Mouse (Mus musculus): ENCODE measurements around the gene Tekt2. TPM values are rescaled to one million over a fixed set of nuclear protein-coding genes. Genes with fewer than 3 reads are reported as not detected.

Tekt2 gene
- total RNA-seq (2021), result under 1 TPM; 0.31 to 0.88 TPM
- long read RNA-seq, experiment 1, result 0 reads
- long read RNA-seq, experiment 2, result 0 reads

DNA sequence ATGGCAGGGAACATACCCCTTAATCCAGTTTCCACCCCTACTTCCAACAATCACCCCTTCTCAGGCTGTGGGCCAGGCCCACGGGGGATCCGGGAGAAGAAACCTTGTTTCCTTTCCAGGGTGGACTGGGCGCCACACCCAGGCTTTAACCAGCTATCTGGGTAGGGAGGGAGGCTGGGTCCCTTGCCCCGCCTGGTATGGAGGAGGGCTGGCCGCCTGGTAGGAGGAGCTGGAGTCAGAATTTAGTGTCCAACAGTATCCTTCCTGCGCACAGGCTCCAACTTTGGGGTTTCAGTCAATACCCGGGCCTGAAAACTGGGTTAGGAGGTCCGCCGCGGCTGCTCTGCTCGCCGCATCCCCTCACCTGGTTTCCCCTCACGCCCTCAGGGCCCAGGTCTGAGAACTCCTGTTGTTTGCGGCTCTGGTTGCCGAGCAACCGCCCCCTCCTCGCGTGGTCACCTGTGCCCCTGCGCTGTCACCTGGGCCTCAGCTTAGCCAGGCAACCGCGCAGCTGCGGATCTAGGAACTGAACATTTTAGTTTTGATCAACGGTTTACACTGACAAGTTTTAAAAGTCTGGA is at the start of gene Tekt2:
TSS of gene Tekt2 (minus strand) at position 408 of the 581 bp plus-strand sequence.
- DNase-seq, result peak; percentile 42

DNA sequence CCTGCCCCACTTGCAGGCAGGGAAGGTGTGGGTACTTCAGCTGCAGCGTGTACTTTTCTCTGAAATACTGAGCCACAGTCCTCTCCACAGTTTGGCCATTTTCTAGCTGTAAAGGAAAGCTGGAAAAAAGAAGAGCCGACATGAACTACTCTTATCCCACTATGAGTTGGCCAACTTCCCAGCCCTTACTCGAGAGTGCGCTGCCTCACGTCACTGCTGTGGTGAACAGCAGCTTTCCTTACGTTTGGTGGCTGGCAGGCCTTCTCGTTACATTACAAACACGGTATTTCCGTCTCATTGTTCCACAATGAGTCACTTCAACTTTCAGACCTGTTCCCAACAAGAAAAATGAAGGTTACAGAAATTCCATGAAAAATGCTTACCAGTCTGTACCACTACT is 46.0 kb upstream of the Tekt2 start:
- no peak for DNase-seq

DNA sequence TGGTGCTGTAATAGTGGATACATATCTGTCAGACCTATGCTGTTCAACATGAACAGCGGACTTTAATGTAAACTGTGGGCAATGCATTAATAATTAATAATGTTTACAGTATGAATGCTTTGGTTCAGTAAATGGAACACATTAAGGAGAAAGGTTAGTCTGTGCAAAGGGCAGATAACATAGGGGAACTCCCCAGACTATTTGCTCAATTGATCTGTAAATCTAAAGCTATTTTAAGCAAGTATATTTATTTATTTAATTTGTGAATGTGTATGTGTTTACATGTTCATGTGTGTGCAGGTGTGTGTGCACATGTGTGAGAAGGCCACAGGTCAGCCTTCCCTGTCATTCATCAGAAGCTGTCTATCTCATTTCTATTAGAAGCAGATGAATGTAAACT is 34.6 kb upstream of the Tekt2 start:
- no peak for DNase-seq

DNA sequence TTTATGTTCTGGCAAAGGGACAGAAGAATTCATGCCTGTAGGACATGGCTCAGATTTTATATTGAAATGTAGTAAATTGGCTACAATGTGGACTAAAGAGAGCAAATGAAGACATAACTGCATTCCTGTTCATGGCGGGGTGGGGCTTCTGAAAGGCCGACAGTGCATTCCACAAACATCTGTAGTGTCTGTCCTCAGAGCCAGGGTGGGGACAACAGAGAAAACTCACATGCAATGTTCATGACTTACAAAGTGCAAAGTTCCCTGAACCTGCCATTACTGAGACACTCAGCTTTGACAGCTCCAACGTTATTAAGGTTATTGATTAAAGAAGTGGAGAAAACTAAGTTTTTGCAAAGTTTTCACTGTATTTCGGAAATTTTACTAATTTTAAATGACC is 18.0 kb upstream of the Tekt2 start:
- no peak for DNase-seq

DNA sequence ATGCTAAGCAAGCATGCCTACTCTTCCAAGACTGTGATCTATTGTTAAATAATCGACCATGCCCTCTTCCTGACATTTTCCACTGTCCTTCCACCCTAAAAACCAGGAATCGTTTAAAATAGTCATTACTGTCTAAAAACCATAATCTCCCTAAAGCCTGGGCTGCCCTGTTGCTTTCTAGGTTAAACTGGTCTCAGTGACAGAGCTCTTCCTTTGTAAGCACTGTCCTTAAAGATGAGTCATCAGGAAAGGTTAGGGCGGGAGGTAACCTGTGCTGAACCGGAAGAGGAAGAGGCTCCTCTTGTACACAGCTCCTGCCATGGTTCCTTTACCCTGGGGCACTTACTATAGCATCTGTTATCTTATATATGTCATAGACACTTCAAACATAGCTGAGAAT is 14.0 kb upstream of the Tekt2 start:
- no peak for DNase-seq

DNA sequence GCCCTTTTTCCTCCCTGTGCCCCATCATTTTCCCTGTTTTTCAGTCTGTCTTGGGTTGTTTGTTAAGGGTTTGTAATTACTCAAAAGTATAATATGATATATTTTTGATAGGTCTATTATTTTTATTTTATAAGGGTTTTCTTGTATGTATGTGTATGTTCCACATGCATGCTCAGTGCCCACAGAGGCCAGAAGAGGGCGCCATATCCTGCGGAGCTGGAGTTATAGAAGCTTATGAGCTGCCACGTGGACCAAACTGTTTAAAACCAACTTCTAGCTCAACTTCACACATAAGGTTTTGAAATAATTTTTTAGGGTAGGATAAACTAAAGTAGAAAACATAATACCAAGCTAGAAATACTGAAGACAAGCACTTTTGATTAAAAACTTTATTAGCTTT is 6.9 kb upstream of the Tekt2 start:
- no peak for DNase-seq

DNA sequence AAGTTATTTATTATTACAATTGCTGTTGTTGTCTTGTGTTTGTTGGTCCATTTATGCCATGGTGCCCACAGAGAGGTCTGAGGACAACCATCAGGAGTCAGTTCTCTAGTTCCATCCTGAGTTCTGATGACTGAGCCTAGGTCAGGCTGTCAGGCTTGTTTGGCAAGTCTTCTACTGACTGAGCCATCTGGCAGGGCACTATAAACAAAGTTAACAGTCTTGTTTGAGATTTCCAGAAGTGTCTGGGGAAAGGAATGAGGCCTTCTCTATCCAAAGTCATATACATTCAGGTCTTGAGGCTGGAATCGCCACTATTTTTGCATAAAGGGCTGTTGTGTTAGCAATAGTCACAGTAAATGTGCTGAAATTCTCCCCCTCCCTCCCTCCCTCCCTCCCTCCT is 6.3 kb upstream of the Tekt2 start:
- no peak for DNase-seq

DNA sequence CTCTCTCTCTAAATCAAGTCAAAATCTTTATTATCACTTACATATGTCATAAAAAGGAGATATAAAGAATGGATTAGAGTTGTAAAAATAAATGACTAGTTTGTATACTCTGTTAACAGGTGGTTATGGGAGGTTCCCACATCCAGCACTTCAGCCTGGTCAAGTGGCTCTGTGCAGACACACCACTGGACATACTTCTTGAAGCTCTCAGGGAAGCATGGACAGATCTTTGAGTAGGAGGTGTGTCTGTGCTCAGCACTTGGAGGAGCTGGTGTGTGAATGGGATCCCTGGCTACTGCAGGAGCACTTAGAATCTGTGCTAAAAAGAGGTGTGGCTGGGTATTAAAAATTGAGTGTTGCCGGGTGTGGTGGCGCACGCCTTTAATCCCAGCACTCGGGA is 4.8 kb upstream of the Tekt2 start:
- no peak for DNase-seq

DNA sequence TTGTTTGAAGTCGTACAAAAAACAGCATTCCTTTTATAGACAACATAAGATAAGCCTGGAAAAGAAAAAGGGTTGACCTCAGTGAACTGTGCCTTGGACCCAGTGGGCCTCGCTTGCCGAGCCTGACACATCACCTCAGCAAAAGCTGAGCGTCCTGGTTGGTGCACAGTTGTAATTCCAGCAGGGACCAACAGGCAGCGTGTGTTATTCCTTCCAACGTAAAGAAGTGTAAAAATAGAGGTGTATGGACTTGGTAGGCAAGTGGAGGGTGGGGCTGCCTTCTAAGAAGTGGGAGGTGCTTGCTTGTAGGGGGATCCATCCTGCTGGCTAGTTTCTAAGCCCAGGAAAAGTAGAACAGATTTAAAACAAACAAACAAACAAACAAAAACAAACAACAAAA is 548 bp upstream of the Tekt2 start:
- no peak for DNase-seq

DNA sequence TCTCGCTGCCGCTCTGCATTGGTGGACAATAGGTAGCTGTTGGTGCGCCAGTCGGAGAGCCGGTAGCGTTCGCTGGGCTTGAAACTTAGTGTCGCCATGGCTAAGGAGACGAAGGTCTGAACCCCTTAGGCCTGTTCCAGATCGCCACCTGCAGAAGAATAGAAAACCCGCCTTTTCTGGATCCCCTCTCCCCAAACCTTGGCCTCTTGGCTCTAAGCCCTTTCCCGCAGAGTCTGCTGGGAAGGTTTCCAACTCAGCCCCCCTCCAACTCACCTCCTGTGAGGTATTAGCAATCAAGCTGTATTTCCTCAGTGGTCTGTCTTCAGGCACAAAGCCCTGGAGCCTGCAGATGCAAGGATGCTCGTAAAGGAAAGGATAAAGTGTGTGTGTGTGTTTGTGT is 627 bp downstream of the Tekt2 start:
- no peak for DNase-seq

DNA sequence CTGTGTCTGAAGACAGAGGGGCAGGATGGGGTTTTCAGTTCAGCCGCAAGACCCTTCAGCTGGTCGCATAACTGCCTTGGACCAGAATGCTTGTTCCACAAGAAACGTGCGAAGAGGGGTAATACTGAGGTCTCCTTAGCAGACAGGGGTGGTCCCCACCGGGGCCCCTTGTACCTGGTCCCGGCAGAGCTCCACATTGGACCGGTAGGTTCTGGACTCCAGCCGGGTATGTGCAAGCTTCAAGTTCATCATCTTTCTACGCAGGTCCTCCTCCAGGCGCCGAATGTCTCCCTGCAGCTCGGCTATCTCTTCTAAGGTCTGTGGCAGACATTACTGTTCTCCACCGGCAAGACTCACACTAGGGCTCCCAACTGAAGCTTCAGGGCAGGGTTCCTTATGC is 2.8 kb downstream of the Tekt2 start:
- DNase-seq, result no peak

DNA sequence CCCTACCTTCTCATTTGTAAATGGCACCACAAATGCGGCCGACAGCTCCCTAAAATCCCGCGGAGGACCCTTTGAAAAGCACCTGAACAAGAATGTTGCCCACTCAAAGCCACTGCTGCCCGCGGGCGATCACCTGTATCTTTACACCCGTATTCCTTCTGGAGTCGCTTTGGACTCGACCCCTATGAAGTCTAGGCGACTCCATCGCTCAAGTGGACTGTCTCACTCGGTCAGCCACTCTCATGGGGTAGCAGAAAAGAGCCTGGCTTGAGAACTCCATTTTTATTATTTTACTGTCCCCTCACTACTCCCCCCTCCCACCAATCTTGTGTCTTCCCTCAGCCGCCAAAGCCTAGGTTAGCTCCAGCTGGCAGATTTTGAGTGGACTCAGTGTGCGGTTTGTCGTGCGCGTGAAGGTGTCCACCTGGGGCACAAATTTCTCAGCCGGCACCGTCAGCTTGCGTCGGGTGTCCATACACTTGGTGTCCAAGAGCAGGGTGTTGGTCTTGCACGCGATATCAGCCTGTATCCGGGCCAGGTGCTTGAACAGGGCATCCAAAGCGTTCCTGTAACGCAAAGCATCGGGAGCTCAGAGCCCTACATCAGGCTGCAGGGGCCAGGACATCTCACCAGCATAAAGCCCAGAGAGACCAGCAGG is 3.5 kb downstream of the Tekt2 start:
- DNase-seq, result peak; percentile 9

DNA sequence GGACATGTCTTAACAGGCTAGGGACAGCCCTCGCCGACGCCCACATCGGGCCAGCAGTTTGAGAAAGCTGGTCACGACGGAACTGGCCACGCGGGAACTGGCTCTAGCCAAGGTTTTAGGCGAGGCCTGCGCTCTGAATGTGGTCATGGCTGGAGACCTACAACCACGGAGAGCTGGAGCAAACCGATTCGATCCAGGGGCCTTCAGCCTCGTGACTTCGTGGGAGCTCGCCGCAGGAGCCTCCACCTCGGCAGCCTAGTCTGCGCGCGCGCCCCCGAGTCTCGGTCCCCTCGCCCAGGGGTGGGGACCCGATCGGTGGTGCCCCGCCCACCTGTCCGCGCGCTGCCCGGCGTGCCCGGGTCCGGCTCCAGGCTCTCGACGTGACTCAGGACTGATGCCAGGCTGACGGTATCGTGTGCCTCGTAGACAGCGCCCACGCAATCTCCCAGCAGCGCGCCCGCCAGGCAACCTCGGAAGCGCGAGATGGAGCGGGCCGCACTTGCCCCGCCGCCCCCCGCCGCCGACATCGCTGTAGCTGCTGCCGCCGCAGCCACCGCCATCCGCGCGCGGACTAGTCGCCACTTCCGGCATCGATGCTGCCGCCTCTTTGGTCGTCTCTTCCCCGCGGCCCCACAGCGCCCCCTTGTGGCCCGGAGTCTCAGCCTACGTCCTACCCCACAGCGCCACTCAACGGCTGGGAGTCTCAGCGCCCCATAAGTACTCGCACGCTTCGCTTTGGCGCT is 4.2 kb downstream of the Tekt2 start, which contains the start of gene Adprhl2:
TSS of gene Adprhl2 (minus strand) at position 593 of the 743 bp plus-strand sequence.
- DNase-seq, result peak; percentile 94

DNA sequence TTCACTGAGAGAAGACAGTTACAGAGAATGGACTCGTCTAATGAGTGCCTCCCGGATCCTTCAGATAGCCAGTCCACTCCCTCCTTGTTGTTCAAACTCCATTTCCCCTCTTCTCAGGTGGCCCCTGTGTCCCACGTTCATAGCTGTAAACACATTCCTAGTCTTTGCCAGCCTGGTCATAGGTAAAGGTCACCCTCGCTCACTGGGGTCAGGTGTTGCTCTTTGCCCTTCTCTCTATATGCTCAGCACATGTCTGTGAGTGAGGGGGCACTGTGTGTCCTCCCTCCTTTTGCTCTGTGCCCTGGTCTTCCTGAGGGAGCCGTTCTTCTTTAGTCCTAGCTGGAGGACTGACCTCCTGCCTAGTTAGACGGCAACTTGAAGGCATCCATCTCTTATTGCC is 5.7 kb downstream of the Tekt2 start:
- DNase-seq, result no peak

DNA sequence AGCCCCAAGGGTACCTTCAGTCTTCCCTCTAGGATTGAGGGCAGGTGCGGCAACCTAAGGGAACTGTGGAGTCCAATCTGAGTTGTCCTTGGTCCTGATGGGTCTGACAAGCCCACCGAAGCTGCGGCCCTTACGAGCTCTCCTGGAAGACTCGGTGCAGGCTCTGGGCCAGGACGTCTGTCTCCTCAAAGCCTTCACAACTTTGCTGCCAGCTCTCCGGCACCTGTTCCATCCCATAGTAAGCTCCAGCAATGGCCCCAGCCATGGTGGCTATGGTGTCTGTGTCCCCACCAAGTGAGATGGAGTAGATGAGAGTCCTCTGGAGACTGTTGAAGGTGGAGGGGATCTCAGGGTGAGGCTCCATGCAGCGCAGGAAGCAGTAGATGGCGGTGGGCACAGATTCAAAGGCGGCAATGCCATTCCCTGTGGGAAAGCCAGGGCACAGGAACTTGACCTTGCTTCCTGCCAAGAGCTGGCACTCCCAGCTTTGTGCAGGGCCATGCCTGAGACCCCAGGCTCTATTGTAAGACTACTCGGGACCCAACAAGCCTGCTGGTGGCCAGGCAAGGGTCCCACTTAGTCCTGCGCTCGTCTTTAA is 8.9 kb downstream of the Tekt2 start:
- DNase-seq, result no peak

DNA sequence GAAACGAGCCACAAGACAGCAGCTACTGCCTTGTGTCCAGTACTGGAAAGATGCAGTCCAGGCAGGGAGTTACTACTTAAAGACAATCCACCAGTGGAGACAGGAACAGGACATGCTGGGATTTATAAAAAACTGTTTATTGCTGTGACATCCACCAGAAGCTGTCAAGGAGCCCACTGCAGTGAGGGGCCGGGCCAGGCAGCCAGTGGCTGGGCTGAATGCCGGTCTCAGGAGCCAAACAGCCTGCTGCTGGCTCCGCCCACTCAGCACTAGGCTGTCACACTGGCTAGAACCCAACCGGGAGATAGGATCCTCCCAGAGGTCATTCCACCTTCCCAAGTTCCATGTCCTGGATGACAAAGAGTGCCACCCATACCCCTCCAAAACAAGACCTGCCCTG is 9.6 kb downstream of the Tekt2 start:
- no peak for DNase-seq

DNA sequence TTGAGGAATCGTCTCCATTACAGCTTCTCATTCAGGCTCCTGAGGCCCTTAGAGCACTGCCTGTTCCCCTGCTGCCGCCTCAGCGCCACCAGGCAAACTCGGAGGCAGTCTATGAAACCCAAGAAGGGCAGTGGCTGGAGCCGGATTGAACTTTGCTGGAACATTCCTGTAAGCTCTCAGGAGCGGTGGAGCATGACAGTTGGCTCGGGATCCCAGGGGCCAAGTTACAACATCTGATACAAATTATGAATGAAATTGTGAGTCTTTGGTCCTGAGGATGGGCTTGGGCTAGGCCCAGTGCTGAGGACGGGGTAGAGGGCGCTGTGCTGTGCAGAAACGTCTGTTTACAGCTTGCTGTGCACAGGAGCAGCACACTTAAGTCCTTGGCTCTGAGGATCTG is 11.1 kb downstream of the Tekt2 start:
- peak; percentile 79 for DNase-seq

DNA sequence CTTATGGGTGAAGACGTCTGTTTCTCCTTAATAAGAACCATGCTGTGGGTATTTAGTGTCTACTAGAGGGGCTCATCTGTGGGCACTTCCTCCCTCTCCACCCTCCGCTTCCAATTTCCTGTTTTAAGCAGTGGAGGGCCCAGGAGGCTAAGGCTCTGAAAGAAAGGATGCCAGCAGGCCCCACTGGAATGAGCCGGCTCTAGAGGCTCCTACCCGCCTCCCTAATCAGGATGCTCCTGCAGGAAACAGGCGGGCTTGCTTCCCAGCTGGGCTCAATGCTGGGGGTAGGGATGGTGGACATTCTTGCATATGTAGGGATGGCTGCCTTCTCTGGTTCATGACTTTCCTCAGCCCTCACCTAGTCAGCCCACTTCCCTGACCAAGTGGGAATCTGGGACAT is 12.3 kb downstream of the Tekt2 start:
- DNase-seq, result no peak

DNA sequence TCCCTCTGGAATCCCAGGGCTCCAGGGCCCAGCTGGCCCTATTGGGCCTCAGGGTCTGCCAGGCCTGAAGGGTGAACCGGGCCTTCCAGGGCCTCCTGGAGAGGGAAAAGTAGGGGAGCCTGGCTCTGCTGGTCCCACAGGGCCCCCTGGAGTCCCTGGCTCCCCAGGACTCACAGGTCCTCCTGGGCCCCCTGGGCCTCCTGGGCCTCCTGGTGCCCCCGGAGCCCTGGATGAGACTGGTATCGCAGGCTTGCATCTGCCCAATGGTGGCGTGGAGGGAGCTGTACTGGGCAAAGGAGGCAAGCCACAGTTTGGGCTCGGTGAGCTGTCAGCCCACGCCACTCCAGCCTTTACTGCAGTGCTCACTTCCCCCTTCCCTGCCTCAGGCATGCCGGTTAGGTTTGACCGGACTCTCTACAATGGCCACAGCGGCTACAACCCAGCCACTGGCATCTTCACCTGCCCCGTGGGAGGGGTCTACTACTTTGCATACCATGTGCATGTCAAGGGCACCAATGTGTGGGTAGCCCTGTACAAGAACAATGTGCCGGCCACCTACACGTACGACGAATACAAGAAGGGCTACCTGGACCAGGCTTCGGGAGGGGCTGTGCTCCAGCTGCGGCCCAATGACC is 13.8 kb downstream of the Tekt2 start:
- DNase-seq, result no peak

DNA sequence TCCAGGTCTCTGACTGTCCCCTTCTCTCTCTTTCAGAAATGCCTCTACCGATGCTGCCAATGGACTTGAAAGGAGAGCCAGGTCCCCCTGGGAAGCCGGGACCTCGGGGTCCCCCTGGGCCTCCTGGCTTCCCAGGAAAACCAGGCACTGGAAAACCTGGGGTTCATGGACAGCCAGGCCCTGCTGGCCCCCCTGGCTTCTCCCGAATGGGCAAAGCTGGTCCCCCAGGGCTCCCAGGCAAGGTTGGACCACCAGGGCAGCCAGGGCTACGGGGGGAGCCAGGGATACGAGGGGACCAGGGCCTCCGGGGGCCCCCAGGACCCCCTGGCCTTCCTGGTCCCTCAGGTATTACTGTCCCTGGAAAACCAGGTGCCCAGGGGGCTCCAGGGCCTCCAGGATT is 15.1 kb downstream of the Tekt2 start:
- DNase-seq, result no peak

DNA sequence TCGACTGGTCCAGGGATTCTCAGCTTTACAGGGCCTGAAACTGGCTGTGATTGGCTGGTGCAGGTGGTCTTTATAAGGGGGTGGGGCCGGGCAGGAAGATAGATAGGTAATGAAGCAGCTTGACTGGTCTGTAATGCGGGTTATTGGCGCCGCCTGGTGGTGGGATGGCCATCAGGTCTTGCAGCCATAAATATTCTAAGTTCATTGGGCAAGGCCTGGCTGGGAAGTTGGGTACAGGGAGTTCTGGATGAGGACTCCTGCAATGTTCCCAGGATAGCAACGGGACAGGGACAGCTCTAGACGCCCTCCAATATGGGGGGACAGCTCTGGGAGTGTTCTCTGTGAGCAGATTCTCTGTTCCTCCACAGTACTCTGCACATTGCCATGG is 15.6 kb downstream of the Tekt2 start:
- DNase-seq, result peak; percentile 84

DNA sequence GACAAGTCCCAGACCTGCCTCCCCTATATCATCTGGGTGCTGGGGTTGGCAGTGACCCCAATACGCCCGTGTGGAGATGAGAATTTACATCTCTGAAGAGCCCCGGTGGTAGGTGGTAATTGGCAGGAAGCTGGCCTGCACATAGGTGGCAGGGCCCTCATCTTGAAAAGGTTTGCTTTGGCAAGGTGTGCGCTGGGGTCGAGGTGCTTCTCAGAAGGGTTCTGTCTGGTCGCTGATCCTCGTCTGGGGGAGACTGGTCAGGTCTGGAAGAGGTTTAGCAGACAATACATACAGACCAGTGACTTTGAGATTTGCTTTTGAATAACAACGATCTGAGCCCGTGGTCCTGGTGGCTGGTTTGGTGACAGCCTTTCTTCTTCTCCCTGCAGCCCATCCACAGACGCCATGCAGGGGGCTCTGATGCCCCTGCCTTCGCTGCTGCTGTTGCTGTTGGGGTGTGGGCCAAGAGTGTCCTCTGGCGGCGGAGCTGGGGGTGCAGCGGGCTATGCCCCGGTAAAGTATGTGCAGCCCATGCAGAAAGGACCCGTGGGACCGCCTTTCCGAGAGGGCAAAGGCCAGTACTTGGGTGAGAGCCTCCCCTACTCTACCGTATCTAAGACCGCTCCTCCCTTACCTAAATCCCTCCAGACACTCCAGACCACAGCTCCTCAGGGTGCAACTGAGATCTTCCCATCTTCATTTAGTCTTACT is 16.1 kb downstream of the Tekt2 start:
- no peak for DNase-seq
